Mouse (Mus musculus) spleen, adult 2 months (tissue): ENCODE data around the gene Ptprn2. TPM values are rescaled to one million over a fixed set of nuclear protein-coding genes. Genes with fewer than 3 reads are reported as not detected.

ENCODE experiments used
- DNase-seq, 2 experiments: peaks; one replicate each; pipeline versions ENCODE4 v3.0.0 to v3.0.0-alpha.2; 2012 to 2021; ENCODE audit warnings: low spot score in 2 of 2, low read depth in 1 of 2
- H3K27ac ChIP-seq: fragments of 200-500 bp; 2 replicates; pipeline ENCODE4 v1.5.1; 2012; ENCODE audit warnings: low read length, inconsistent platforms; ENCODE audit not compliant: insufficient read depth
- H3K27me3 ChIP-seq: fragments of 200-500 bp; 2 replicates; pipeline ENCODE4 v1.6.1; 2012; ENCODE audit warnings: mild to moderate bottlenecking, moderate library complexity, low read length, inconsistent platforms; ENCODE audit not compliant: control insufficient read depth, insufficient read depth
- H3K36me3 ChIP-seq: fragments of 200-500 bp; 2 replicates; pipeline ENCODE4 v1.6.1; 2012; ENCODE audit warnings: mild to moderate bottlenecking, low read length, inconsistent platforms; ENCODE audit not compliant: control insufficient read depth, insufficient read depth
- H3K4me1 ChIP-seq: fragments of 200-500 bp; 2 replicates; pipeline ENCODE4 v1.6.1; 2011; ENCODE audit warnings: inconsistent platforms; ENCODE audit not compliant: control insufficient read depth, insufficient read depth, insufficient read length
- H3K4me3 ChIP-seq: fragments of 200-500 bp; 2 replicates; pipeline ENCODE4 v1.5.1; 2011; ENCODE audit warnings: mild to moderate bottlenecking, inconsistent platforms; ENCODE audit not compliant: insufficient read depth, insufficient read length; ENCODE audit errors: extremely low read depth
- CTCF ChIP-seq: fragments of 200-500 bp; IDR thresholded peaks from 2 replicates; pipeline ENCODE4 v1.5.1; 2011; ENCODE audit warnings: mild to moderate bottlenecking, inconsistent platforms; ENCODE audit not compliant: insufficient read depth, insufficient read length, insufficient replicate concordance; ENCODE audit errors: extremely low read depth
- POLR2A ChIP-seq: fragments of 200-500 bp; IDR thresholded peaks from 2 replicates; pipeline ENCODE4 v1.6.1; 2011; ENCODE audit warnings: low read depth, low read length, inconsistent platforms
- WGBS: fragments of 180-500 bp; shearing (Covaris S2); methylation state at CpG from one replicate; pipeline ENCODE4 v1.1.7; 2018; 5-methylcytosine and 5-hydroxymethylcytosine counted together
- polyA plus RNA-seq: library from polyadenylated mRNA; depleted of rRNA; stranded (reverse); fragments of >200 nt; gene quantifications from 2 replicates; pipeline ENCODE4 v1.2.3, GENCODE M21; 2012

Gene Ptprn2
- polyA plus RNA-seq, 1 experiment: 0.96 TPM

- Histone ChIP-seq H3K36me3 (no peaks in the 10 kb centered on the region), H3K4me3 (no peak overlapping the region), H3K27me3 (no peaks in the 10 kb centered on the region), H3K4me1 (no peaks in the 10 kb centered on the region), H3K27ac (no peak overlapping the region)
- no peak for DNase-seq
- TF ChIP-seq POLR2A: no peak
- TF ChIP-seq CTCF: no peak
- 72% methylated on average over 2 of the region's 2 CpGs for WGBS
Measured at GRCm38 (mm10) chr12:117287456-117287855, 801.9 kb downstream of the Ptprn2 start.

- DNase-seq: no peak
- H3K4me3 ChIP-seq: no peak overlapping the region
- H3K36me3 ChIP-seq: no peaks in the 10 kb centered on the region
- H3K4me1 ChIP-seq: no peaks in the 10 kb centered on the region
- H3K27ac ChIP-seq: no peak overlapping the region
- no peak for TF ChIP-seq CTCF
- TF ChIP-seq POLR2A: no peak
- H3K27me3 ChIP-seq: no peaks in the 10 kb centered on the region
- WGBS: 82% methylated on average over 3 of the region's 3 CpGs
Measured at GRCm38 (mm10) chr12:117291943-117292342, 806.4 kb downstream of the Ptprn2 start.

GRCm38 (mm10) chr12:117296792-117297191 lies 811.3 kb downstream of the Ptprn2 start:
- no peak overlapping the region for H3K4me3 ChIP-seq
- no peaks in the 10 kb centered on the region for H3K36me3 ChIP-seq
- TF ChIP-seq POLR2A: no peak
- TF ChIP-seq CTCF: no peak
- H3K4me1 ChIP-seq: no peaks in the 10 kb centered on the region
- H3K27ac ChIP-seq: no peak overlapping the region
- no peaks in the 10 kb centered on the region for H3K27me3 ChIP-seq
- WGBS: 70% methylated on average over 2 of the region's 2 CpGs
- DNase-seq: no peak

GRCm38 (mm10) chr12:117299084-117299483 lies 813.6 kb downstream of the Ptprn2 start:
- H3K27me3 ChIP-seq: no peaks in the 10 kb centered on the region
- H3K4me1 ChIP-seq: no peaks in the 10 kb centered on the region
- TF ChIP-seq CTCF (no peak), POLR2A (no peak)
- no peak overlapping the region for H3K27ac ChIP-seq
- no peak overlapping the region for H3K4me3 ChIP-seq
- H3K36me3 ChIP-seq: no peaks in the 10 kb centered on the region
- WGBS: 44% methylated on average over 3 of the region's 3 CpGs
- DNase-seq: no peak

GRCm38 (mm10) chr12:117304751-117305624 lies 819.5 kb downstream of the Ptprn2 start:
- H3K4me1 ChIP-seq: no peaks in the 10 kb centered on the region
- no peak overlapping the region for H3K27ac ChIP-seq
- H3K36me3 ChIP-seq: no peaks in the 10 kb centered on the region
- WGBS: 89% methylated on average over 17 of the region's 17 CpGs
- H3K27me3 ChIP-seq: no peaks in the 10 kb centered on the region
- TF ChIP-seq POLR2A (no peak), CTCF (no peak)
- DNase-seq: no peak
- no peak overlapping the region for H3K4me3 ChIP-seq

- 84% methylated on average over 5 of the region's 5 CpGs for WGBS
- TF ChIP-seq CTCF: no peak
- TF ChIP-seq POLR2A: no peak
- no peak overlapping the region for H3K27ac ChIP-seq
- H3K27me3 ChIP-seq: no peaks in the 10 kb centered on the region
- H3K4me1 ChIP-seq: no peaks in the 10 kb centered on the region
- H3K4me3 ChIP-seq: no peak overlapping the region
- no peaks in the 10 kb centered on the region for H3K36me3 ChIP-seq
- no peak for DNase-seq
Measured at GRCm38 (mm10) chr12:117305625-117306105, 820.1 kb downstream of the Ptprn2 start.

- H3K4me1 ChIP-seq: no peaks in the 10 kb centered on the region
- 86% methylated on average over 6 of the region's 6 CpGs for WGBS
- no peak overlapping the region for H3K4me3 ChIP-seq
- H3K27me3 ChIP-seq: no peaks in the 10 kb centered on the region
- TF ChIP-seq POLR2A: no peak
- TF ChIP-seq CTCF: no peak
- H3K27ac ChIP-seq: no peak overlapping the region
- DNase-seq: no peak
- H3K36me3 ChIP-seq: no peaks in the 10 kb centered on the region
Measured at GRCm38 (mm10) chr12:117312079-117312478, 826.6 kb downstream of the Ptprn2 start.
